Mouse (Mus musculus) adrenal gland, postnatal 14 days (tissue): ENCODE results near the gene Meltf. TPM values are rescaled to one million over a fixed set of nuclear protein-coding genes. Genes with fewer than 3 reads are reported as not detected.

Experiments used
- DNase-seq: peaks from one replicate; pipeline ENCODE4 v3.0.0; 2021; ENCODE audit warnings: mixed read lengths
- long read RNA-seq, 2 experiments: library from polyadenylated mRNA; stranded (forward); transcript quantifications; one replicate each; pipeline ENCODE4 v2.0.0; 2021
- total RNA-seq: library from RNA; stranded (reverse); gene quantifications from 2 replicates; pipeline ENCODE4 v1.2.3, GENCODE M21; 2021

Gene Meltf
- 0.08 TPM in 1 of 2 replicates, not detected in the other for total RNA-seq
- long read RNA-seq, experiment 1: 0 reads
- long read RNA-seq, experiment 2: 0 reads

DNA sequence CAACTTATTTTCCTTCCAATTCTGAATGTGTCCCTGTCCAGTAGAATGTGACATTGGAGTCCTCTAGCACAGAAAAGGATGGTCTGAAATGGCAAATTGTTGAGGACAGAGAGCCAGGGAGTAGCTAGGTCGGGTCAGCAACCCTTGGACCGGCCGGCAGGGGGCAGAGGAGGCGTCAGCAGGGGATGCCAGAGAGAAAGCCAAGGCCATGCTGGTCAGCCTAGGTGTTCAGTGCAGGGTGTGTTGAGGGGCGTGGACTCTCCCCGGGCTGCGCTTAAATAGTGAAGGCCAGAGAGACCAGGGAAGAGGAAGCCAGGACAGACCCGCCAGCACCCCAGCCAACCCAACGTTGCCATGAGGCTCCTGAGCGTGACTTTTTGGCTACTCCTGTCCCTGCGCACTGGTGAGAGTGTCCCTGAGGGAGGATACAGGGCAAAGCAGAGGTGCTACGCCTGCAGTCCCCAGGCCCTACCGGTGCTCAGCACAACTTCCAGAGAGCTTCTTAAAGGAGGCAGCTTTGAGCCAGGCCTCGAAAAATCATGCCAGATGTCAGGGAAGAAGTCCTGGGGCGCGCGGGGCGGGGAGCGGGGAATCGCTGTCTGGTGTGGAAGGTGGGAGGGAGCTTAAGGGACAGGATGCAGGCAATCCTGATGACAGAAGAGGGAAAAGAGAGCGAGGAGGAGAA lies at the start of gene Meltf:
Gene Meltf (plus strand): TSS at position 238 of the 685 bp plus-strand sequence.
- peak; percentile 90 for DNase-seq

DNA sequence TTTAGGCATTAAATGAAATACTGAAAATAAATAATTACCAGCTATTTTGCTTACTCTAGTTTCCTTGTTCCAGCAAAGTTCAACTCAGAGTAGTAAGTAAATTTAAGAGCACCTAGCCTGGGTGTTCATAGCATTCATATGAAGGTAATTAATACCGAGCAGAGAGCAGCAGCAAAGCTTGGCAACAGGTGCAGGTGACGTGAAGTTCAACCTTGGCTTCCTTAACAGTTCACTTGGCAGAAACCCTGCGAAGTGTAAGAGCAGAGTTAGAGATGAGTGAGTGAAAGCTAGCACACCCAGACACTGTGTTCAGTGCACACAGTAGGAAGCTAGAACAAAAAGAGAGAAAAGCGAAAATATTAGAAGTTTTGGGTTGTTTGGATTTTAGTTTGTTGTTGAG lies 47.9 kb upstream of the Meltf start:
- peak; percentile 9 for DNase-seq

DNA sequence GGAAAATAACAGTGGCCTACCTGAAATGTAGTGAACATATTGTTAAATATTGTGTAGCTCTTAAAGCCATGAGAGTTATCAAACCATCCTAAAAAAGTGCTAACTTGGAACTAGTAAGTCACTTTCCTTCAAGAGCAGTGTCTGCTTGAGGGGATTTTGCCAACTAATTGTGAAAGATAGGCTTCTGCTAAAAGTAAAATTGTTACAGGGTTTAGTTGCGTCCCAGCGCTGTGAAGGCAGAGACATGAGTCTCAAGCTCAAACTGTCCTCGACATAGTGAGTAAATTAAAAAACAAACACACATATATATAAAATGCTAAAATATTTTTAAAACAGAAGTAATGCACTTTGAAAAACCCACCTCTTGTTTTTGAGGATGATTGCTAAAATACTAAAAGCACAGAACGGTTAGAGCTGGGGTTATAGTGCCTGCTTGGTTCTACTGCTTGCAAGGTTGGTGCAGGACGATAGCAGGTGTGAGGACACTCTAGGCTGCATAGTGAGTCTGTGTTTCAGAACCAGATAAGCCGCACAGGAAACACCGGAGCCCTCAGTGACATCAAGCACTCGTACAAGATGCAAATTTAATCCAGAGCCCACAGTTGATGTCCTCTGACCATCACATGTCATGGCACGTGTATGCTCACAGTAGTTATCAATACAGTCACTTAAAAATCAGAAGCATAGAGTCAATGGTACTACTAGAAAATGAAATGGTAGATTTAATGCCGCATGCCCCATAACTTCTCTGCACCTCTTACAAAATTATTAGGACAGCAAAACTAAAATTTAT lies 45.8 kb upstream of the Meltf start:
- DNase-seq: no peak

DNA sequence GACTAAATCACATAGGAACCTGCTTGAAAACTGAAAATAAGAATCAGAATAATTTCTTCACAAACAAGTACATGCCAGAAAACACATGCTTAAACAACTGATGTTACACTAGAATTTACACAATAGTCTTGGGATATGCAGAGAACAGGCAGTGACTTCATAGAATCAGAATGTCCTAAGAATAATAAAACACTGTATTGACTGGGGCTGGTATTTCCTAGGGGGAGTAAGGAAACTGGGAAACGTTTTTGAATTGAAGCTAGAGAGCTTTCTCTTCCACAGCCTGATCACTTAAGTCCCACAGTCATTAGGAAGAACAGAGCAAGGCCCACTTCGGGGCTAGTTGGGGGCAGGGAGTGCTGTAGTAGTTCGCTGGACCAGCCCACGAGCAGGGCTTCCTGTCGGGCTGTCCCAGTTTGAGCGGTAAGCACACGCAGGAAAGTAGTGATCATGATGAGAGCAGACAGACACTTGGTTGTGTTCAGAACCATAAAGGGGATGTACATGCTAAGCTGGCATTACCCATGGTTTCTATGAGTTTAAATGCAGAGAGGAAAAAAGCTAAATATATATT lies 44.5 kb upstream of the Meltf start:
- DNase-seq: peak; percentile 7

DNA sequence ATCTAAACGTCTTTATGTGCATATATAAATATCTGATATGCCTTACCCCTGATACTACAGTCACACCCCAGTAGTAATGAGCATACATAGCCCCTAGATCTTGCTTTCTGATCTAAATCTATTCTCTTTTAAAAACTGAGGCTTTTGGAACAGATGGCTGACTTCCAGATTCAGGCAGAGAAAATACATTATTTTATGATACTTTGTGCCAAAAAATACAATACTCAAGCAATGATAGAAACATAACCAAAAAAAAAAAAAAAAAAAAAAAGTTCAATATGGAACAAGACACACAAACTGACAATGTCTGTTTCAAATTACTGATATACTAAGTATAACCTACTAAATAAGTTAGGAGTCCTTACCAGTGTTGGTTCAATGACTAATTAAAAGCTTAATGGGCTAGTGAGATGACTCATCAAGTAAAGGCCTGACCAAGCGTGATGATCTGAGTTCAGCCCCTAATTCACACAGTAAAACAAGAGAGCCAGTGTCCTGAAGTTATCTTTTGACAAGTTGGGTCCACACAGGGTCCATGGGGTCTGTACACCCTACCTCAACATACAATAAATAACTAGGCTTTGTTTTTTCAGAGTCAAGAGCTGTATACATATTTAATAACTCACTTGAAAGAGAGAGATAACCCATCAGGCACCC lies 43.8 kb upstream of the Meltf start:
- DNase-seq: no peak

DNA sequence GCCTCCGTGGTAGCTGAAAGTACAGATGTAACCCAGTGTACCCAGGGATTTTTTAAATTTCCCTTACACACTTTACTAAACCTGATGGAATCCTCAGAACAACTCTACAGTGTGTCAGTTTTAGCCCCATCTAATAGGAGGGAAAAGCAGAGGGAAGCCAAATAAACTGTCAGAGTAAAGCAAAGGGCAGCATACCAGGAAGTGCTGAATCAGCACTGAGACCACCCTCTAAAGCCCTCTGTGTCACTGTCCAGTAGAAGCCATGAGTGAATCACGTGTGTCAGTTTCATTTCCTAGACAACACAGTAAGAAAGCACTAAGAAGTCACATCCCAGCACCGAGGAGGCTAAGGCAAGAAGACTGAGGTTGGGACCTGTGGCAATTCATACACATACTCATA lies 41.2 kb upstream of the Meltf start:
- DNase-seq: no peak

DNA sequence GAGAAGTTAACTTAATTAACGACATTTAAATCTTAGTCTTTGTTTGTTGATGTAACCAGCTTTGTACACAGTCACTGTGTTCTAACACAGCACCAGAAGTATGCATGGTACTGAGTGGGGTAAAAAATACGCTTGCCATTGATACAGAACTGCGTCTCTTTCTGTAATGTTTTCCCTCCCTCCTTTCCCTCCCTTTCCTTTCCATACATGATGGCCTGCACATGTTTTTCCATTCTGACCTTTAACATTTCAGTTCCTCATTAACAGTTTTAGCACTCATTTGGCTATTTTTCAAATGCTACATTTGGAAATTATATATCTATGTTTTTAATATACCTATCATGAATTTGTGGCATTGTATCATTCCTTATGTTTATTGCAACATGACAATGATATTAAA lies 34.4 kb upstream of the Meltf start:
- no peak for DNase-seq

DNA sequence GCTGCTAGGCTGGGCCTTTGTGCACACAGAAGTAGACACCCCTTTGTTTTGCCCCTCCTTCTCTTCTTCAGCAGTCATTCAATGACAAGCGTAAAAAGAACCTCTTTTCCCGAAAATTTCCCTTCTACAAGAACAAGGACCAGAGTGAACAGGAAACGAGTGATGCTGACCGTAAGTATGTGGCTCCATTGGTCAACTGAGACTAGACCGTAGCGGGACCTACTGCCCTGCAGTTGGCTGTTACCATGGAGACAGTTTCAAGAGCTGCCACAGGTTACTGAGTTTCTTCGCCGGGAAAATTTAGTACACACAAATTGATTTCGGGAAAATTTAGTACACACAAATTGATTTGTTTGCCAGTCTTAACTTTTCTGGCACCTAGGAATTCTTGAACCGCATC lies 31.8 kb upstream of the Meltf start:
- no peak for DNase-seq

DNA sequence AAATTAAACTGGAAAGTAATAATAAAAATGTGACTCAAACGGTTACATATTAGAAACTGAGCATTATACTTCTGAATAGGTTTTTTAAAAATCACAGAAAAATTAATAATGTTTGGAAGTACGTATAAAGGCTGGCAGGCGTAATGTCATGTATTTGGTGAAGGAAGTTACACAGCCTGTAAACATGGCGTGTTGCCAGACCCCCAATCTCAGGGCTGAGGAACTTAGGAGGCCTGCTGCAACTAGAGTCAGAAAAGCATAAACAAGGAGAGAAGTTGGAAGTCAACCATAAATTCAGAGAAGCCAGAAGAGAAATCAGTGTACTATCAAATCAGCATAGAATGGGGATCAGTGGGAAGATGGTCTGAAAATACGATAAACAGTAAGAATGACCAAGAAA lies 14.7 kb upstream of the Meltf start:
- DNase-seq: no peak

DNA sequence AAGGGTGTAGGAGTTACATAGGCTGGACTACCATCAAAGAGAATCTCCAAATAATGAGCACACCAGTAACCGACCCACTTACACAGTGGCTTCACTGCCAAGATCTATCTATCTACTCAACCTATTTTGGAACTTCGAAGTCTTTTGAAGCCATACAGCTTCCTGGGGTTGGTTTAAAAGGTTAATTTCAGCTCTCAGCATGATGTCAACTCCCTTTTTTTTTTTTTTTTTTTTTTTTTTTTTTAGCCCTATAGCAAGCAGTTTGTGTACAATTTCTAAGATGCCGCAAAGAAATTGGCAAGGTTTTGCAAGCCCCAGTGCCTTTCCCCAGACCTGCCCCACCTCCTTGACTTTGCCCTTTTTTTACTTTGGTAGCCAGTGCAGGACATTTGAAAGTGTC lies 13.4 kb upstream of the Meltf start:
- DNase-seq: no peak

DNA sequence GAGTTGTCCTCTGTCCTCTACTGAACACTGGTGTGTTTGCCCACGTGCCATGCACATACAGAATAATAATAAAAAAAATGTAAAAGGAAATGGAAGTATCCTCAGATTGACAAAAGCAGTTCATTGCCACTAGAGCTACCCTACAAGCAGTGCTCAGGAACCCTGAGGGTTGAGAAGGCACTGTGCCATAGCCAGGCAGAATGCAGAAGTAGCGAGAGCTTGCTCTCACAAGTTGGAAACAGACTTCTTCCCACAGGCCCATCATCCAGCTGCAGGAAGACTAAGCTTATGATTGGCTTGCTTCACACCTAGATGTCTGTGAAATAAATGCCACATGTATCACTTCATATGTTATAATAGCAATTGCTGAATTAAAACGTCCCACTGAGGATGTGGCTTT lies 11.7 kb upstream of the Meltf start:
- no peak for DNase-seq

DNA sequence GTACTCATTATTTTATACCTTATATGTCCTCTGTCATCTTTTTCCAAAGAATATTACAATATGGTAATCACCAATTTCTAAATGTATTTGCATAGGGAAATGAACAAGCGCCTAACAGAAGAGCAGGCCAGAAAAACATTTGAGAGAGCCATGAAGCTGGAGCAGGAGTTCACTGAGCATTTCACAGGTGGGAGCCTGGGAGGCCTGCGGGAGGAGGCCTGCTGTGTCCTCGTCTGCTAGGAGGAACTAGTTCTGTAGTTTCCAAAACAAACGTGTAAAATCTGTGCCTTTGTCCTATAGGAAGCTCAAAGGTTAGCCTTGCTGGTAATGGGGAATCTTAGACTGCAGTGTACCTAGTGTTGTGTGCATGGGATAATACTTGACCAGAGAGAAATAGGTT lies 10.9 kb upstream of the Meltf start:
- no peak for DNase-seq

DNA sequence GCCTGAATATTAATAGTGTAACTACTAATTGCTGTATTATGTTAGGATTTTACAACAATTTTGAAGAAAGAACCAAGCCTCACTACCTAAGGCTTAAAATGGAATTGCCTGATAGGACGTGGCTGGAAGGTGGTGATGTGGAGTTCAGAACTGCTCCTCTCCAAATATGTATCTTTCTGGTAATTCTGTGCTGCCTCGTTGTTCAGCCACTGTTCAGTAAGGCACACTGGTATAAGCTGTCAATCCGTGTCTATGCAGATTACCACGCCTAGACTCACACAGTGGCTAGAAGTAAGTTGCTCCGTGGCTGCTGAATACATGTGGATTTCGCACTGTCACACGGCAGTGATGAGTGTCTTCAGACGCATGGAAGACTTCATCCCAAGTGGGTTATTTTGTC lies 4.9 kb upstream of the Meltf start:
- DNase-seq: no peak

DNA sequence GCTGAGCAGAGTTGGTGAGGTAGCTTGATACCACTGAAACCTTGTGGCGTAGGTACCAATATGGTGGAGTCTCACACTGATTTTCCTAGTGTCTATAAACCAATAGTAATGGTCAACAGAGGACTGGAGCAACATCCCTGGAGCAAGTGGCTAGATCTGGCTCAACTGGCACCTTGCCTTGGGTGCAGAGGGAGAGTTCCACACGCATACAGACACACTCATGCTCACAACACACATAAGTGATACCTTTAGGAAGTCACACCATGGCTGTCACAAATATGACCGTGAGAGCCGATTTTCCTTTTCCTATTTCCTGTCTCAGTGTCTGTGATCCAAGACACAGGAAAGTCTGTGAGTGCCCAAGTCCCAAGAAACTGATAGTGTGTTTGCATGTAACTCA lies 3.2 kb upstream of the Meltf start:
- no peak for DNase-seq

DNA sequence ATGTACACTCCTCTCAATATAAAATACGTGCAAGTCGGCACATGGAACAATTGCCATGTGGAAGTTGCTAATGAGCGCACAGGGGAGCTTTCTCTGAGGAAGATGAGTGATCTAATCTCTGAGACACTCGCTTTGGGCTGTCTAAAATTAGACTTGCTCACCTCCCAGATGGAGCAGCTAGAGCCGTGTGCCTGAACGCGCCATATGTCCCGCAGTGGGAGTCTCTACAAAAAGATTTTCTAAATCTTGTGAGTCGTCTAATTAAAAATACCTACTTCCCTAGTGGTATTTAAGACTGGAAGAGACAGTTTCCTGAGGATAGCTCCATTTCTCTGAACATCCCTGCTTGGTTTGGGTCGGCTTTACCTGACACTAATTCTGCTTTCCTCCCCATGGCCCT lies 2.2 kb upstream of the Meltf start:
- no peak for DNase-seq

DNA sequence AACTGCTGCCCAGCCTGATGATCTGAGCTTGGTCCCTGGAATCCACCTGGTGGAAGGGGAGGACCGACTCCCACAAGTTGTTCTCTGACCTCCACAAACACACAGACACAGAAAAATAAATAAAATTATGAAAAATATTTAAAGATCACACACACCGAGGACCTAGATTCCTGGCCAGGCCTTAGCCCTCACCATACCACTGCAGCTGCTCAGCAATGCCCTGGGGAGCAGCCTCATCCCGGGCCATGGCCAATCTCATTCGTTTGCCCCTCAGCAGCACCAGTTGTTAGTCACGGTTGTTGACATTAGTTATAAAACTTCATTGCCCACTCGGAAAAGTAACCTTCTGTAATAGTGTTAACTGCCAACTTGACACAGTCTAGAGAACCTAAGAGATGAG lies 558 bp upstream of the Meltf start:
- DNase-seq: no peak

DNA sequence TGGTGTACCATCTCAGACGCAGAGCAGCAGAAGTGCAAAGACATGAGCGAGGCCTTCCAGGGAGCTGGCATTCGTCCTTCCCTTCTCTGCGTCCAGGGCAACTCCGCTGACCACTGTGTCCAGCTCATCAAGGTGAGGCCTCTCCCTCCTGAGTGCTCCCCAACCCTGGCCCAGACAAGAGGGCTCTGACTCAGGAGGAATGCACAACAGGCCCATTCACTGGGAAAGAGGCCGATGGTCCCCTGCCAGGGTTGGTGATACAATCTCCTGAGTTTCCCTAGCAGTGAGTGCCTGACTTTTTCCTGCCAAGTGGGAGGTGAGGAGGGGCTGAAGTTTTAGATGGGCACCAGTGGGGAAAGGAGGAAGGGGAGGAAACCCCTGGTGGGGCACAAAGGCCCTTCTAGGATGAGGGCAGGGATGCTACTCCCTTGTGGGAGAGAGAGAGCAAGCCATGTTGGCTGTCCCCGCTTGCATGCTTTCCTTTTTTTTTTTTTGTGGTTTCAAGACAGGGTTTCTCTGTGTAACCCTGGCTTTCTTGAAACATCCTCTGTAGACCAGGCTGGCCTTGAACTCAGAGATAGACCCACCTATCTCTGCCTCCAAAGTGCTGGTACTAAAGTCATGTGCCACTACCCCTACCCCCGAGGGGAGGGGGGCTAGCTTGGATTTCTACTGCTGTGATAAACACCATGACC lies 1.7 kb downstream of the Meltf start:
- no peak for DNase-seq

DNA sequence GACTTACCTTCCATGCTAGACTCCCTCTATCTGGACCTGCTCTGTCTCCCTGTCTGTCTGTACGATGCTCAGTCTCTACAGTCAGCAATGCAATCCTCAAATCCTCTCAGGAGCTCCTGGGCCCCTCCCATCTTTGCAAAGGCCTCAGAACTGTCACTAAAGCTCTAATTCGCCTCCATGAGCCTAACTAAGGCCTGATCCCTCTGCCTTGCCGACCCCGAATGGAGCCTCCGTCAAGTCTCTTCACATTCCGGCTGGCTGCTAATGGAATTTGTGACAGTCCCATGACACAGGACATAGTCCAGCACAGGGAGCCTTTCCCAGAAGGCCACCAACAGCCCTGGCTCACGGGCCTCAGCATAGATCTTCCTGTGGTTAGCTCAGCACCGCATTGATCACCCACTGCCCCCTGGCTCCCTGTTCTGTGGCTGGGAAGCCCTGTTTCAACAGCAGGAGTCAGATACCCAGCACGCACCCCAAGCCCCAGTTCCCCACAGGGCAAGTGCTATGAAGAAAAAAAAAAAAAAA lies 3.8 kb downstream of the Meltf start:
- no peak for DNase-seq

DNA sequence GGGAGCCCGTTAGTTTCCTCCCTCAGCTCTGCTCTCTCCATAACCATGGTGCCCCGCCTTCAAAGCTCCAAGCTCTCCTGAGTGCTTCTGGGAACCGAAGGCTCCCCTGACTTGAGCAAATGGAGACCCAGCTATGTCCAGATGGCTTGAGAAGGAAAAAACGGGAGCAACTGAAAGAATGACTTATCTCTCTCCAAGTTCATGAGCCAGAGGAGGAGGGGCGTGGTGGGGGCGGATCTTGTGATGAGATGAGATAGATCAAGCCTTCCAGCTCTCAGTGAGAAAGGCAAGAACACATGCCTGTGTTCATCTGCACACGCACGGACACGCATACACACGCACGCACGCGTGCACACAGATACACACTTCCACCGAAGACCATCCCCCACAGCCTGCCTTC lies 4.7 kb downstream of the Meltf start:
- DNase-seq: peak; percentile 47

DNA sequence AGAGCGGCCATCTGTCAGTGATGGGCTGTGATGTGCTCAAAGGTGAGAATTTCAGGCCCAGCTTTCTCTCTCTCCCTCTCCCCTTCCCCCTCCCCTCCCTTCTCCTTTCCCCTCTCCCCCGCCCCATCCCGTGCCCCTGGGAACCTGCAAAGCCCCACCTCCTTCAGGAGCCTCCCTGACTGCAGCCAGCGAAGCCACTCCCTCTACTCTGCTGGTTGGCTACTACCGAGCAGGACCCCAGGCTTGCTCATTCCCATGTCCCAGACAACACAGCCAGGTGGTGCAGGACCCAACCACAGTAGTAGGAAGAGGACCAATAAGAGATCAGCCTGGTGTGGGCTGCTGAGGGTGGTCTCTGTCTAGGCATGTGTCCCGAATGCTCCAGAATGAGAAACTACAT lies 5.3 kb downstream of the Meltf start:
- no peak for DNase-seq

DNA sequence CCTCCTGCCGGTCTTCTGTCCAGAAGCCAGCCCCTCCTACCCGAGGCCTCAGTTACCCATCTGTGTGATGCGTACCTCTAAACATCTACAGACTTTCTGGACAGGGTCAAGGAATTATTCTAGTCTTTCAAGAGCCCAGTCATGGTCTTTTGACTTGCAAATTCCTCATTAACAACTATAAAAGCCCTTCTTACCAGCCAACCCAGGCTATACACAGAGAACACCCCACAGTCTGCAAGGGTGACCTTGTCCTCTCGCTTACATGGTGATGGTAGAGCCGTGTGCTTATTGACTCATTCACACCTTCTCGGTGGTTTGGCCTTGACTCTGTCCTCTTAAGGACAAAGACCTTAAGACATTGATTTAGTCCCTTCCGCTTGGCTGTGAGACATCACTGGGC lies 12.3 kb downstream of the Meltf start:
- no peak for DNase-seq
